In the genomic region with DNA sequence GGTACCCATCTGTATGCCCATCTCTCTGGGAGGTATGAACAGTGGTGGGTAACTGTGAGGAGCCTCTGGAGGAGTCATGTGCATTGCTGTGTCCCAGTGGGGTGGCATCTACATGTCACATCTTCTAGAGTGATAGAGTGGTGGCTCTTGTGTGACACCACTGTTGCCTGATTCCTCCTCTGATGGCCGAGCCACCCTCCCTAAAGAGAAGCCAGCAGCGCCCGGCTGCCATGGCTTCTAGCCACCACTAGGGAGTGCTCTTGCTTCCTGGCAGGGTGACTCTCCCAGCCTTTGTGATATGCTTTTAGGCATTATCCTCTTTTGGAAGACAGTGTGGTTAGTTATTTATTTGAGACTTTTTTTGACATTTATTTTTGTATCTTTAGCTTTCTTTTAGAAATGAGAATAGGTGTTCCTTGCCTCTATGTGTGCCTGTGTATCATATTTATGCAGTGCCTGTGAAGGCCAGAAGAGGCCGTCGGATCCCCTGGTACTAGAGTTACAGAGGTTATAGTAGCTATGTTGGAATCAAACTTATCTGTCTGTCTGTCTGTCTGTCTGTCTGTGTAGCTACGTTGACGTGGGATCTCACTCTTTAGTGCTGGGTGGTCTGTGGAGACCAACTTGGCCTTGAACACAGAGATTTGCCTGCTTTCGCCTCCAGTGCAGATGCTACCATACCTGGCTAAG, we compare ENCODE assay signal across 8 mouse cellular contexts. TPM values are rescaled to one million over a fixed set of nuclear protein-coding genes. Genes with fewer than 3 reads are reported as not detected.
A peak's percentile ranks its signal among the peaks of the same experiment; 100 is the strongest.
DNase-seq lines count a peak whose midpoint lies in the region; ATAC-seq lines count a peak whose summit lies in the region.

No protein-coding gene starts in this region.

- no peaks in the 10 kb centered on the region for H3K4me1 ChIP-seq in kidney, embryonic 16.5 days (ENCODE audit: insufficient read depth, low read length)
- peaks cover 30% of the 10 kb centered on the region for H3K4me1 ChIP-seq in liver, embryonic 12.5 days

- no peaks in the 10 kb centered on the region for H3K9me3 ChIP-seq in kidney, embryonic 16.5 days (ENCODE audit: low read length)
- no peaks in the 10 kb centered on the region for H3K9me3 ChIP-seq in liver, embryonic 12.5 days (replicated peaks)

- ATAC-seq in kidney, embryonic 16.5 days (ENCODE audit: low FRiP score, low TSS enrichment), result peak; percentile 47; the same call in 1 of the 2 replicates
- ATAC-seq in liver, embryonic 12.5 days, result peak; percentile 26

- peaks cover 6% of the 10 kb centered on the region; the same call in 1 of the 2 replicates for H3K36me3 ChIP-seq in kidney, embryonic 16.5 days (ENCODE audit: insufficient read depth, low read length)
- H3K36me3 ChIP-seq in liver, embryonic 12.5 days, result peaks cover 36% of the 10 kb centered on the region

- WGBS in kidney, embryonic 16.5 days, result 48% methylated on average over 8 of the region's 8 CpGs
- WGBS in liver, embryonic 12.5 days (ENCODE audit: insufficient replicate concordance), result 49% methylated on average over 8 of the region's 8 CpGs

- no peaks in the 10 kb centered on the region for H3K27me3 ChIP-seq in kidney, embryonic 16.5 days (ENCODE audit: insufficient read depth, low read length)
- H3K27me3 ChIP-seq in liver, embryonic 12.5 days (replicated peaks), result no peaks in the 10 kb centered on the region

- peak; percentile 75 to 76 for DNase-seq in B cell, adult 2 months
- DNase-seq in adrenal gland, postnatal 10 days, result peak; percentile 88
- peak; percentile 74 for DNase-seq in embryo, embryonic 9.5 days (ENCODE audit: extremely low spot score)
- DNase-seq in heart, adult 8-10 months (ENCODE audit: low spot score), result peak; percentile 77
- peak; percentile 49 to 62 for DNase-seq in natural killer cell, adult 2 months (ENCODE audit: low spot score in 2 of 2)
- DNase-seq in spleen, postnatal 4 days (ENCODE audit: low spot score in 2 of 2), result peak; percentile 67 to 88

- H3K9ac ChIP-seq in kidney, embryonic 16.5 days (replicated peaks; ENCODE audit: low read length), result no peak overlapping the region
- no peak overlapping the region for H3K9ac ChIP-seq in liver, embryonic 12.5 days

- no peak overlapping the region for H3K4me3 ChIP-seq in kidney, embryonic 16.5 days (ENCODE audit: low read length)
- H3K4me3 ChIP-seq in liver, embryonic 12.5 days, result no peak overlapping the region

- no peak overlapping the region for H3K27ac ChIP-seq in kidney, embryonic 16.5 days (ENCODE audit: low read length)
- no peak overlapping the region for H3K27ac ChIP-seq in liver, embryonic 12.5 days

- no peak overlapping the region for H3K4me2 ChIP-seq in kidney, embryonic 16.5 days (replicated peaks; ENCODE audit: low read depth, low read length)
- no peak overlapping the region for H3K4me2 ChIP-seq in liver, embryonic 12.5 days

RNA-seq across cellular contexts. Expression of gene Poc1a, which starts 25.9 kb away (rescaled TPM):
- total RNA-seq in adrenal gland, postnatal 10 days (2021), result 1 to 10 TPM; 7.3 to 8.8 TPM
- total RNA-seq in heart, adult 8-10 months (2022), result 1 to 10 TPM; 3.2 to 4.9 (median 4.7) TPM
- 28.4 and 29.2 TPM in 2 replicates for polyA plus RNA-seq in kidney, embryonic 16.5 days (2015; fragmentation: Nextera tagmentation; extraction: Ambion mirVana)
- polyA plus RNA-seq in liver, embryonic 12.5 days (2016; fragmentation: Nextera tagmentation; extraction: Ambion mirVana), result 28.8 and 29.0 TPM in 2 replicates

RNA-seq across cellular contexts. Expression of gene Alas1, which starts 58.4 kb away (rescaled TPM):
- total RNA-seq in adrenal gland, postnatal 10 days (2021), result 1,000 to 10,000 TPM in 1 of 2 experiments, 100 to 1,000 TPM in 1; 940 to 1,609 TPM
- 100 to 1,000 TPM; 335 to 477 (median 407) TPM for total RNA-seq in heart, adult 8-10 months (2022)
- polyA plus RNA-seq in kidney, embryonic 16.5 days (2015; fragmentation: Nextera tagmentation; extraction: Ambion mirVana), result 122 and 128 TPM in 2 replicates
- 37.6 and 41.1 TPM in 2 replicates for polyA plus RNA-seq in liver, embryonic 12.5 days (2016; fragmentation: Nextera tagmentation; extraction: Ambion mirVana)
